Mouse (Mus musculus) testis, adult 2 months (tissue): ENCODE data around the gene Dpm1. TPM values are rescaled to one million over a fixed set of nuclear protein-coding genes. Genes with fewer than 3 reads are reported as not detected.

Experiments used
- H3K27ac ChIP-seq: fragments of 200-500 bp; 2 replicates; pipeline ENCODE4 v1.5.1; 2012; ENCODE audit warnings: low read depth, low read length; ENCODE audit not compliant: control insufficient read depth, insufficient read depth
- H3K27me3 ChIP-seq: fragments of 200-500 bp; 2 replicates; pipeline ENCODE4 v1.6.1; 2012; ENCODE audit warnings: mild to moderate bottlenecking, low read length, moderate library complexity; ENCODE audit not compliant: control insufficient read depth, insufficient read depth
- H3K36me3 ChIP-seq: fragments of 200-500 bp; 2 replicates; pipeline ENCODE4 v1.6.1; 2012; ENCODE audit warnings: mild to moderate bottlenecking, low read length; ENCODE audit not compliant: control insufficient read depth, insufficient read depth
- H3K4me1 ChIP-seq: fragments of 200-500 bp; 2 replicates; pipeline ENCODE4 v1.6.1; 2012; ENCODE audit warnings: low read length; ENCODE audit not compliant: control insufficient read depth, insufficient read depth
- H3K4me3 ChIP-seq: fragments of 200-500 bp; 2 replicates; pipeline ENCODE4 v1.5.1; 2012; ENCODE audit warnings: low read depth, mild to moderate bottlenecking, low read length, moderate library complexity, mixed read lengths; ENCODE audit not compliant: control insufficient read depth
- CTCF ChIP-seq: fragments of 200-500 bp; IDR thresholded peaks from 2 replicates; pipeline ENCODE4 v1.5.1; 2012; ENCODE audit warnings: low read depth, mild to moderate bottlenecking, inconsistent platforms, low read length, moderate library complexity; ENCODE audit not compliant: control insufficient read depth, insufficient read depth, insufficient replicate concordance
- POLR2A ChIP-seq: fragments of 200-500 bp; IDR thresholded peaks from 2 replicates; pipeline ENCODE4 v1.6.1; 2012; ENCODE audit warnings: low read depth, mild to moderate bottlenecking, inconsistent platforms, low read length, moderate library complexity; ENCODE audit not compliant: control insufficient read depth
- polyA plus RNA-seq: library from polyadenylated mRNA; depleted of rRNA; stranded (reverse); fragments of >200 nt; gene quantifications from 2 replicates; pipeline ENCODE4 v1.2.3, GENCODE M21; 2012

The Dpm1 gene
- polyA plus RNA-seq, 1 experiment: 30.2 TPM

- Histone ChIP-seq H3K4me3 (no peak overlapping the region), H3K27ac (no peak overlapping the region), H3K27me3 (no peaks in the 10 kb centered on the region), H3K36me3 (no peaks in the 10 kb centered on the region), H3K4me1 (no peaks in the 10 kb centered on the region; the same call in 1 of the 2 replicates)
- no peak for TF ChIP-seq POLR2A
- no peak for TF ChIP-seq CTCF
Observed at GRCm38 (mm10) chr2:168257188-168257587, 26.8 kb upstream of the Dpm1 start.

- Histone ChIP-seq H3K4me1 (no peaks in the 10 kb centered on the region; the same call in 1 of the 2 replicates), H3K4me3 (no peak overlapping the region), H3K27me3 (no peaks in the 10 kb centered on the region), H3K36me3 (no peaks in the 10 kb centered on the region), H3K27ac (no peak overlapping the region)
- TF ChIP-seq CTCF (no peak), POLR2A (no peak)
Observed at GRCm38 (mm10) chr2:168256506-168256905, 26.1 kb upstream of the Dpm1 start.

GRCm38 (mm10) chr2:168253822-168254221 is 23.4 kb upstream of the Dpm1 start:
- Histone ChIP-seq H3K36me3 (no peaks in the 10 kb centered on the region), H3K4me1 (no peaks in the 10 kb centered on the region; the same call in 1 of the 2 replicates), H3K27ac (no peak overlapping the region), H3K27me3 (no peaks in the 10 kb centered on the region), H3K4me3 (no peak overlapping the region)
- TF ChIP-seq POLR2A (no peak), CTCF (no peak)

GRCm38 (mm10) chr2:168252639-168253292 is 22.4 kb upstream of the Dpm1 start:
- TF ChIP-seq CTCF (peak; percentile 86; the same call in 1 of the 2 replicates), POLR2A (no peak)
- no peak overlapping the region for H3K27ac ChIP-seq
- H3K27me3 ChIP-seq: no peaks in the 10 kb centered on the region
- H3K36me3 ChIP-seq: no peaks in the 10 kb centered on the region
- H3K4me3 ChIP-seq: no peak overlapping the region
- H3K4me1 ChIP-seq: no peaks in the 10 kb centered on the region; the same call in 1 of the 2 replicates

DNA sequence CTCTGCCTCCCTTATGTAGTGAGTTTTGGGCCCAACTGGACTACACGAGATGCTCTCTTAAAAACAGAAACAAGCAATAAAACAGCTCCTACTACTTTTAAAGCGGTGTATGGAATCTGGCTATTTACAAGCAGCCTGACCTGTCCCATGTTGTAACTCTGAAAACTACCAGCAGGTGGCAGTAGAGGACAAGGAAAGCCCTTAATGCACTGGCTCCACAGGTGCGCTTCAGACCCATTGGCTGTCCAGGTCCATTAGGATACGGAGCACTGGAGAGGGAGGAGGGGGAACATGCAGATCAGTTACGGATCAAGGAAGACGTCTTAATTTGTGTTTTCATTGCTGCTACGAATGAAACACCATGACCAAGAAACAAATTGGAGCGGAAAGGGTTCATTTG is 19.9 kb upstream of the Dpm1 start:
- no peak overlapping the region for H3K4me3 ChIP-seq
- H3K4me1 ChIP-seq: no peaks in the 10 kb centered on the region; the same call in 1 of the 2 replicates
- TF ChIP-seq POLR2A: no peak
- peak; percentile 86; the same call in 1 of the 2 replicates for TF ChIP-seq CTCF
- no peaks in the 10 kb centered on the region for H3K27me3 ChIP-seq
- H3K27ac ChIP-seq: no peak overlapping the region
- no peaks in the 10 kb centered on the region for H3K36me3 ChIP-seq

GRCm38 (mm10) chr2:168248856-168249245 is 18.5 kb upstream of the Dpm1 start:
- no peak for TF ChIP-seq POLR2A
- TF ChIP-seq CTCF: no peak; the same call in 1 of the 2 replicates
- H3K4me3 ChIP-seq: no peak overlapping the region
- H3K27ac ChIP-seq: no peak overlapping the region
- H3K36me3 ChIP-seq: no peaks in the 10 kb centered on the region
- H3K4me1 ChIP-seq: no peaks in the 10 kb centered on the region; the same call in 1 of the 2 replicates
- H3K27me3 ChIP-seq: no peaks in the 10 kb centered on the region

GRCm38 (mm10) chr2:168248167-168248855 is 17.9 kb upstream of the Dpm1 start:
- TF ChIP-seq POLR2A: no peak
- Histone ChIP-seq H3K27me3 (no peaks in the 10 kb centered on the region), H3K36me3 (no peaks in the 10 kb centered on the region), H3K4me3 (no peak overlapping the region), H3K27ac (no peak overlapping the region), H3K4me1 (no peaks in the 10 kb centered on the region; the same call in 1 of the 2 replicates)

GRCm38 (mm10) chr2:168245571-168245970 is 15.2 kb upstream of the Dpm1 start:
- Histone ChIP-seq H3K4me1 (no peaks in the 10 kb centered on the region), H3K36me3 (no peaks in the 10 kb centered on the region), H3K4me3 (no peak overlapping the region), H3K27me3 (no peaks in the 10 kb centered on the region), H3K27ac (no peak overlapping the region)
- TF ChIP-seq CTCF: no peak
- no peak for TF ChIP-seq POLR2A
